16 mouse cellular contexts compared by ENCODE assay signal in genomic region chr4:59413428-59413827, GRCm38 (mm10). TPM values are rescaled to one million over a fixed set of nuclear protein-coding genes. Genes with fewer than 3 reads are reported as not detected.
A peak's percentile ranks its signal among the peaks of the same experiment; 100 is the strongest.
DNase-seq lines count a peak whose midpoint lies in the region.
"Had no signal": no experiment of that assay in that cellular context is flagged by ENCODE, and none has a peak within 500 bp of the region (broad histone marks: within the 10 kb centered on the region; RNA-seq: fewer than 3 reads in every experiment).

No protein-coding gene starts in this region.

- intact Hi-C loops in heart, postnatal 25 days (cut with DNase I), result no loop called here

- peak; percentile 46 for DNase-seq in heart, adult 11 months
- DNase-seq in heart, postnatal 25 days (ENCODE audit: low spot score), result no peak
- peak; percentile 25 for DNase-seq in ES-CJ7 (ENCODE audit: low read depth, low spot score)
- DNase-seq in ZHBTc4 (ENCODE audit: low read depth, low spot score), result peak; percentile 59
- DNase-seq in spleen, postnatal 10 days (ENCODE audit: low spot score in 2 of 2), result no peak
- DNase-seq: adrenal gland, adult 2 months; adrenal gland, postnatal 10 days; adrenal gland, postnatal 25 days; B cell, adult 2 months; cerebellum, adult 11 months; cerebellum, adult 18-20 months; cerebellum, adult 8-10 months; cerebellum, adult 9-11 months; cerebellum, postnatal 14 days; cerebellum, postnatal 36 days; embryo, embryonic 11 days had no signal

RNA-seq across cellular contexts. Expression of gene Susd1, which starts 25.0 kb away (rescaled TPM):
- total RNA-seq in heart, postnatal 25 days (2021), result 1 to 10 TPM in 1 of 2 experiments, under 1 TPM in 1; 0.94 to 1.6 TPM

Comparison
In these comparisons a context has a peak if more than half of its experiments do, and no peak if none do; other contexts are left out.
1. DNase-seq: peak in heart, adult 11 months (single experiment), ES-CJ7 (single experiment) and ZHBTc4 (single experiment); none in heart, postnatal 25 days (single experiment) and spleen, postnatal 10 days (0 of 2).